Comparison of ENCODE assay signal across 8 mouse cellular contexts in the genomic region with DNA sequence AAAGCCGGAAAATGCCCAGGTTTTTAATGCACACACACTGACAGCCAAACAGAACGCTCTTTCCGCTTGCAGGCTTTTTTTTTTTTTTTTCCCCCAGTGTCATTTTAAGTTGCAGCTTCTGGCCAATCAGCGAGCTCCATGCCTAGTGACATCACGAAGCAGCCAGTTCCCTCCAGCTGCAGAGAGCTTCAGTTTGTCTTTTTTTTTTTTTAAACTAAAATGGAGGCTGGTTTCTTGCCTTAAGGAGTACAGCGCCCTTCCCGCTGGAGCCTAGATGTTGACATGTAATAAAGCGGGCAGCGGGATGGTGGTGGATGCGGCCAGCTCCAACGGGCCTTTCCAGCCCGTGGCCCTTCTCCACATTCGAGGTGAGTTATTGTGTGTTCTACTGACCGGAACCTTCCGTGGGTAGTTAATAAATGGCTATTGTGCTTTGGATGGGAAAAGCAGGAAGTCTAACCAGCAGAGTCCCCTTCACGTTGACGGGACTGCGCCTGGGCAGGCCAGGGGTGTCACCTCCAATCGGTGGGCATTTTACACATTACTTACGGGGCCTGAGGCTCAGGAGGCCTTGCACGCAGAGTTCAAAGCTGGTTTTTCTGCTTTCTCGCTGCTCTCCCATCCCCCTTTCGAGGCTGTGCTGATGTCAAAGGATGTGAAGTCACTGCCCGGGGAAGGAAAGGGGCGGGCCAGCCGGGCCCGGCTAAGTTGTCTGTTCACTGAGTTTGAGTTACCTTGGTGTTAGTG. TPM values are rescaled to one million over a fixed set of nuclear protein-coding genes. Genes with fewer than 3 reads are reported as not detected.
A peak's percentile ranks its signal among the peaks of the same experiment; 100 is the strongest.
DNase-seq lines count a peak whose midpoint lies in the region; ATAC-seq and TF ChIP-seq lines count a peak whose summit lies in the region.

No protein-coding gene starts in this region.

- no peaks in the 10 kb centered on the region for H3K36me3 ChIP-seq in ES-Bruce4 (ENCODE audit: control insufficient read depth, insufficient read depth, low read length, poor library complexity, severe bottlenecking)
- no peaks in the 10 kb centered on the region for H3K36me3 ChIP-seq in forebrain, embryonic 14.5 days (ENCODE audit: control insufficient read depth, insufficient read depth, low read length)
- no peaks in the 10 kb centered on the region for H3K36me3 ChIP-seq in neural tube, embryonic 15.5 days

- peak overlapping the region; percentile 95 for H3K27ac ChIP-seq in ES-Bruce4 (ENCODE audit: insufficient read depth, low read length)
- H3K27ac ChIP-seq in forebrain, embryonic 14.5 days (ENCODE audit: low read depth, low read length), result peak overlapping the region; percentile 92
- H3K27ac ChIP-seq in neural tube, embryonic 15.5 days (replicated peaks), result peak overlapping the region; percentile 97

- intact Hi-C loops in heart, postnatal 14 days (cut with DNase I), result loop anchor here (5.0 kb wide), 1 partner anchor 33 kb away; no protein-coding TSS in a partner anchor

- peak overlapping the region; percentile 71 for H3K9ac ChIP-seq in ES-Bruce4 (ENCODE audit: low read depth, poor library complexity, severe bottlenecking)
- H3K9ac ChIP-seq in forebrain, embryonic 14.5 days (ENCODE audit: low read length), result peak overlapping the region; percentile 80
- peak overlapping the region; percentile 65 for H3K9ac ChIP-seq in neural tube, embryonic 15.5 days (replicated peaks)

- H3K4me2 ChIP-seq in forebrain, embryonic 14.5 days (ENCODE audit: low read length), result peak overlapping the region; percentile 90
- peak overlapping the region; percentile 91 for H3K4me2 ChIP-seq in neural tube, embryonic 15.5 days

- peaks cover 5% of the 10 kb centered on the region for H3K4me1 ChIP-seq in ES-Bruce4 (ENCODE audit: control insufficient read depth, insufficient read depth, low read length)
- H3K4me1 ChIP-seq in forebrain, embryonic 14.5 days (ENCODE audit: control insufficient read depth, insufficient read depth, low read length), result peaks cover 18% of the 10 kb centered on the region
- H3K4me1 ChIP-seq in neural tube, embryonic 15.5 days, result peaks cover 43% of the 10 kb centered on the region

- H3K27me3 ChIP-seq in ES-Bruce4 (ENCODE audit: control insufficient read depth, insufficient read depth, low read length, poor library complexity, severe bottlenecking), result no peaks in the 10 kb centered on the region
- H3K27me3 ChIP-seq in forebrain, embryonic 14.5 days (replicated peaks; ENCODE audit: control insufficient read depth, insufficient read depth, low read length), result no peaks in the 10 kb centered on the region
- H3K27me3 ChIP-seq in neural tube, embryonic 15.5 days (replicated peaks), result no peaks in the 10 kb centered on the region

- TF ChIP-seq EP300 in ES-Bruce4 (IDR thresholded peaks at IDR 0.05; ENCODE audit: insufficient read depth, low read depth, low read length), result 0 out of 2 replicates have a peak, but pooled peaks have one; percentile 7

- ATAC-seq in forebrain, embryonic 14.5 days, result peak; percentile 85
- peak; percentile 93 for ATAC-seq in neural tube, embryonic 15.5 days (ENCODE audit: low FRiP score)

- no peak for TF ChIP-seq POLR2A in ES-Bruce4 (IDR thresholded peaks at IDR 0.05; ENCODE audit: insufficient read depth, low read length)

- H3K4me3 ChIP-seq in ES-Bruce4 (ENCODE audit: low read depth, low read length), result peak overlapping the region; percentile 97
- H3K4me3 ChIP-seq in forebrain, embryonic 14.5 days (ENCODE audit: low read depth, low read length), result peak overlapping the region; percentile 61
- H3K4me3 ChIP-seq in neural tube, embryonic 15.5 days (replicated peaks), result peak overlapping the region; percentile 74

- DNase-seq in cerebellum, adult 11 months, result peak; percentile 46
- DNase-seq in forebrain, embryonic 14.5 days (ENCODE audit: low spot score), result peak; percentile 97
- peak; percentile 77 to 80 for DNase-seq in heart, postnatal 14 days
- peak; percentile 83 for DNase-seq in layer of hippocampus, adult 11-12 months (ENCODE audit: low spot score)
- DNase-seq in lung, adult 18-20 months, result peak; percentile 89 to 92
- peak; percentile 76 for DNase-seq in testis, postnatal 14 days (ENCODE audit: low spot score)

- no peak for TF ChIP-seq CTCF in ES-Bruce4 (IDR thresholded peaks at IDR 0.05; ENCODE audit: low read depth, low read length)

- WGBS in forebrain, embryonic 14.5 days, result under 1% methylated on average over 27 of the region's 27 CpGs
- under 1% methylated on average over 27 of the region's 27 CpGs for WGBS in neural tube, embryonic 15.5 days

- H3K9me3 ChIP-seq in ES-Bruce4 (replicated peaks; ENCODE audit: control insufficient read depth, insufficient read depth, low read length, poor library complexity, severe bottlenecking), result no peaks in the 10 kb centered on the region
- H3K9me3 ChIP-seq in forebrain, embryonic 14.5 days (replicated peaks; ENCODE audit: control insufficient read depth, low read length), result no peaks in the 10 kb centered on the region
- H3K9me3 ChIP-seq in neural tube, embryonic 15.5 days (replicated peaks), result no peaks in the 10 kb centered on the region

RNA-seq across cellular contexts. Expression of a gene that starts 38.8 kb away (rescaled TPM):
- 223 and 224 TPM in 2 replicates for polyA plus RNA-seq in ES-Bruce4 (2011; ENCODE audit: insufficient read depth, insufficient read length, low read depth, missing spikeins)
- 138 and 144 TPM in 2 replicates for polyA plus RNA-seq in forebrain, embryonic 14.5 days (2014; fragmentation: Nextera tagmentation; extraction: Ambion mirVana)
- 100 to 1,000 TPM; 102 to 103 TPM for total RNA-seq in heart, postnatal 14 days (2021)
- polyA plus RNA-seq in neural tube, embryonic 15.5 days (2015; fragmentation: Nextera tagmentation; extraction: Ambion mirVana), result 149 and 152 TPM in 2 replicates

Comparison
In these comparisons a context has a peak if more than half of its experiments do, and no peak if none do; other contexts are left out.
1. Peak in every context shown above with its lines: DNase-seq, ATAC-seq, H3K4me3 ChIP-seq and H3K27ac ChIP-seq.
2. DNase-seq: peak in every context shown above with its lines; median percentile 97 in forebrain, embryonic 14.5 days; 90 in lung, adult 18-20 months; 83 in layer of hippocampus, adult 11-12 months; 78 in heart, postnatal 14 days; 76 in testis, postnatal 14 days; 46 in cerebellum, adult 11 months.